Mouse (Mus musculus): ENCODE measurements around the gene Mrps12.

GRCm38 (mm10) chr7:28719159-28719558 is 22.5 kb downstream of the Mrps12 start:
- TF ChIP-seq CTCF (IDR thresholded peaks at IDR 0.05; ENCODE audit: borderline replicate concordance, control insufficient read depth, extremely low read depth, insufficient read depth, low read length, poor library complexity) (no peak), POLR2A (IDR thresholded peaks at IDR 0.05; ENCODE audit: control insufficient read depth, extremely low read depth, insufficient read depth, low read length, poor library complexity) (no peak)

Measured in thymus, adult 2 months (tissue).